Mouse (Mus musculus) T-cell, adult 2 months (primary cell): ENCODE results near the gene Cp.
"Not testable (repeated sequence)": the region's sequence is repeated elsewhere in the genome, so short reads cannot be mapped to it uniquely, and the experiment has no call there.

Experiments used
- DNase-seq: peaks from one replicate; pipeline ENCODE4 v3.0.0; 2022; ENCODE audit warnings: low spot score

Cp gene

DNA sequence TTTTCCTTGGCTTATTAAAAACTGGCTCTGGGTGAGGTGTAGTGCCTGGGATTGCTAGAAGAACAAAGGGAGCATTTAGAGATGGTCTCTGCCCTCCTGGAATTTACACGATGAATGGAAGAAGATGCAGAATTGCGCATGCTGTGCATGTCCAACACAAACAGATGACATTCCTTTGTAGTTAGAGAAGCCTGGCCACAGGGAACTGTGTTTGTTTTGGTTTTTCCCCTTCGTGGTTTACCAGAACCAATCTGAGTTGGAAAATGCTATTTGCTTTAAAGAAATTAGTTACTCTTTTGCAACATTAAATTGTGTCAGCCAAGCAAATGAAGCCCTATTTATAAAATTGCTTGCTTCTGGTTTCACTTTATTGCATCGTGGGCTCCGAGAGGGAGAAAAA lies at the start of gene Cp:
Cp (plus strand) TSS at position 170 of the 400 bp plus-strand sequence.
- no peak for DNase-seq

GRCm38 (mm10) chr3:19948552-19948951 lies 8.3 kb upstream of the Cp start:
- DNase-seq, result no peak

GRCm38 (mm10) chr3:19949401-19949800 lies 7.5 kb upstream of the Cp start:
- DNase-seq, result not testable (repeated sequence)

- no peak for DNase-seq
These were observed 3.4 kb upstream of the Cp start for GRCm38 (mm10) chr3:19953425-19953824.

DNA sequence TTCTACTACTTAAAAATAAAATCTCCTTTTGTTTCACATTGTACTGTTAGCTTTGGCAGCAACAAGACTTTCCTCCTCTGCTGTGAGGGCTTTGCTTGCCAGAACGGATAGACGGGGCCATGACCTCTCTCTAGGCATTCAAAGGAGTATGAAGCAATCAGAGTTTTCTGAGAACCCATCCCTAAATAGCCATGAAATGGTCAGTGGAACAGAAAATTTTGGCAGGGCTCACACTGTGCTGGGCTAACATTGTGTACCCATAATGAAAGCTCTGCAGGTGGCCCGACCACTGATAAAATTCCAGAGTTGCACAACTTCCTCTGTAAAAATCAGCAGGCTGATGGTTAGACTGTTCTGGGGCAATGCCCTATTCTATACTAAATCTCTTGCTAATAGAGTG lies 3.0 kb upstream of the Cp start:
- DNase-seq, result no peak

DNA sequence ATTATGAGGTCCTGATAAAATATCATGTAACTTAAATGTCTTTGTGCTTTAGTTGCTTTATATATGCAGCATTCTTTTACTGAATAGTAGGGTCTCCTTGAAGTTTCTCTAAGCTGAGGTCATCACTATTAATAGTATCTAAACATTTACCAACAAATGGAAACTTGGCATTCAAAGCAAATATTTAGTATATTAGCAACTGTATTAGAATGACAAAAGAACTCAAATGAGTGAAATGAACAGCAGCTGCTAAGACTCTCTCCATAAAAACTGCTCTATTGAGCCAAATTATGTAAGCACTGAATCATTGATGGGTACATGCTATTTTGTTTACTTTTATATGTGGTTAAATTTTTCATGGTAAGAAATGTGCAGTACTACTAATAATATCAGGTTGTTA lies 1.2 kb downstream of the Cp start:
- no peak for DNase-seq

GRCm38 (mm10) chr3:19958983-19959382 lies 2.1 kb downstream of the Cp start:
- no peak for DNase-seq

DNA sequence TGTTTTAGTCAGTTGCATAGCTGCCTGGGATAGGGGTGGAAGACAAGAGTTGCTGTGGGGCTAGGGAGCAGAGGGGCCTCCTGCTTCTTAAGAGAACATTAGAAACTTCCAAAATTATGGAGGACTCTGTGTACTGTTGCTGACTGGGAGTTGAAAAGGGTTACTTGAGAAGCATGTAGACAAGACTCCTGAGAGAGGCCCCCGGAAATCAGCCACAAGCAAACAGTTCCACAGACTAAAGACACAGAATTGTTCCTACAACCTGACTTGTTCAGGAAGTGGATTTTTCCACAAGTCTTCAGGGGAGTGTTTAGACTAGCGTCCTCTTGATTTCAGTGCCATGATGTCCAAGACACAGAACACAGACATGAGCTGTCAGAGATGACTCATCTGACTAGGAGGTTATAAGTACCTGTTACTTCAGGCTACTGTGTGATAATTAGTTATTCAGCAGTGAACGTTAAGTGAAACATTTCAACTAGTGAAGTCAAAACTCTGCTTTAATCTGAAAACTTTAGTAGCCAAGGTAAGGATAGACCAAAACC lies 3.8 kb downstream of the Cp start:
- no peak for DNase-seq

- DNase-seq, result no peak
These were observed 4.5 kb downstream of the Cp start for GRCm38 (mm10) chr3:19961341-19961740.

DNA sequence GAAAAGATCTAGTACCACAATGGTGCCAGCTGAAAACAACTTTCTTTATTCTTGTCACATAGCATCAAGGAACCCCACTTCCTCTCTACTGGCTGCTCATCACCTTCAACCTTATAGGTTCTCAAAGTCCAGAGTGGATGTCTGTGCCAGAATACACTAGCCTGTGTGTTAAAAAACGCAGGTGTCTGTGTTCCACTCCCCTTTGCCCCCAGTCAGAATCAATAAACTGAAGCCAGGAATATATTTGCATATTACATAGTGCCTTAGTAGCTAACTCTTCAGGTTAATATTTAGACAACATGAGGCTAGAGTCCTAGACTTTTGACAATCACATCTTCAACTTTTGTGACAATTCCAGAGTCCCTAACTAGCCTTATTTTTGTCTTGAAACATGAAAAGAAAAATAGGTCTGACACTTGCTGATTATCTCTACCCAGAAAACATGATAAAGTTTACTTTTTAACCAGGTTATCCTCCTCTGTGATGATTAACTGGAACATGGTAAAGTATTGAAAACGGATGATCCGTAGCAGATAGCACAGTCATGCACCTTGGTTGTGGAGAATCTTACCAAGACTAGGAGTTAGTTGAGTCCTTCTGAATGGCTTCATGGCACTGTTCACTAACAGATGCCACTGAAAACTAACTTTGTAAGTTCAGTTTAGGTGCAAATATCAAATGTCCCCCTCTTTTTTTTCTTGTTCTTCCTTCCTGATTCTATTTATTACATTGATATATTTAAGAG lies 6.1 kb downstream of the Cp start:
- DNase-seq, result no peak

GRCm38 (mm10) chr3:19964625-19965188 lies 7.9 kb downstream of the Cp start:
- DNase-seq, result no peak

DNA sequence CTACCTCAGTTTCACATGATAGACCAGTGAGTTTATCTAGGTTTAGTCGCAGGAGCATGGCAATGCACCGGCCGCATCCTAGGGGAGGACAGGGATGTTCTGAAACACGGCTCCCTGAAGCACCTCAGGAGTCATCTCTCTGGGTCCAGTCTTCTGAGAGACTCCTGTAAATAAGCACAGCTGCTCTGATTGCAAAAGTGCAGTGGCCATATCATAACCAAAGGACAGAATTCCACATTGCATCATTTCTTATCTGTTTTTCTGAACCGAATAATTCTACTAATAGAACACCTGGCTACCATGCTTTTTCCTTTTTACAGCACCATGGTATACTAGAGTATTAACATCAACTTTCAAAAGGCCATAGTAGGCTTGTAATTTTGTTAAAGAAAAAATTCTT lies 8.4 kb downstream of the Cp start:
- DNase-seq, result no peak

GRCm38 (mm10) chr3:19966072-19966471 lies 9.2 kb downstream of the Cp start:
- no peak for DNase-seq

GRCm38 (mm10) chr3:19978474-19978873 lies 21.6 kb downstream of the Cp start:
- no peak for DNase-seq

DNA sequence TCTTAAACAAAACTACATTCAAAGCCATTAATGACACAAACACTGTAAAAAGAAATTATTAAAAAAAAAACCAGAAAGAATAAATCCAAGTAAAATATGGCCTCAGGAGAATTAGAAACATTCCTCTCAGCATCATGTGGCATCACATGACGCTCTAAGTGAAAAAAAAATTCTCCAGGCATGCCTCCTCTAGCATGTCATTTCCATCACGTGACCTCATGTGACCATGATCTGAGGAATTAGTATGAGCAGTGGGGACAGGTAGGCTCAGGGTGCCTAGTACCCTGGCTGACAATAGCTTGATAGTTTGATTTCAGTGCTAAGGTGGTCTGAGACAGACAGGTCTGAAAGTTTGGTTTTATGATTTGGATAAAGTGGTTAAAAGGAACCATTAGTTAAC lies 24.3 kb downstream of the Cp start:
- DNase-seq, result no peak

GRCm38 (mm10) chr3:19982846-19983245 lies 26.0 kb downstream of the Cp start:
- no peak for DNase-seq

DNA sequence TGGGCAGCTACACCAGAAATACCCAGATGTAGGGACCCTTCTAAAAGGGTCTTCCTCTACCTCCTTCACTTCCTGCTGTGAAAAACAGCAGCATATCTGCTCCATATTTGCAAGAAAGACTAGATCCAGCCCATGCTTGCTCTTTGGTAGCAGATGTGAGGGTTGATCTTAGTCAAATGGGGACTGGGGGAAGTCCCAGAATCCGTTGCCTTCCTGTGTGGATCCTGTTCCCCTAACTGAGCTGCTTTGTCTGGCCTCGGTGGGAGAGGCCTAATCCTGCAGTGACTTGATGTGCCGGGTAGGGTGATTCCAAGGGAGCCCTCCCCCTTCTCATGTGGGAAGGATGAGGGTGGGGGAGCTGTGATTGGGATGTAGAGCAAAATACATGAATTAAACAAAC lies 29.3 kb downstream of the Cp start:
- no peak for DNase-seq

- DNase-seq, result no peak
These were observed 33.2 kb downstream of the Cp start for GRCm38 (mm10) chr3:19990031-19990430.

GRCm38 (mm10) chr3:19992388-19992787 lies 35.5 kb downstream of the Cp start:
- DNase-seq, result no peak

GRCm38 (mm10) chr3:19999551-19999950 lies 42.7 kb downstream of the Cp start:
- DNase-seq, result no peak

GRCm38 (mm10) chr3:20000806-20001205 lies 44.0 kb downstream of the Cp start:
- no peak for DNase-seq

DNA sequence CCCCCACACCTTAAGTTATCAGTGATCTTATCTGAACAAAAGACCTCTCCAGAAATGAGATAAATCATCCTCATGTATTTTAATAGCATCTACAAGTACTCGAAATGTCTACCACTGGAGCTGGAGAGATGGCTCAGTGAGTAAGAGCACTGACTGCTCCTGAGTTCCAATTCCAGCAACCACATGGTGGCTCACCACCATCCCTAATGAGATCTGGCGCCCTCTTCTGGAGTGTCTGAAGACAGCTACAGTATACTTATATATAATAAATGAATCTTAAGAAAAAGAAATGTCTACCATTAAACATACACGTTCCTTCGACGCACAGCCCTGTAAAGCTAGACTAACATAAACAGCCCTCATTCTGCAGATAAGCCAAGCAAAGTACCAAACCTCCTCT lies 45.9 kb downstream of the Cp start:
- peak; percentile 9 for DNase-seq

- DNase-seq, result no peak
These were observed 47.6 kb downstream of the Cp start for GRCm38 (mm10) chr3:20004422-20004821.

- DNase-seq, result no peak
These were observed 48.8 kb downstream of the Cp start for GRCm38 (mm10) chr3:20005611-20006010.
